Mouse (Mus musculus): ENCODE measurements at regions not wholly inside any gene's neighbourhood (a gene's known extent, or its start where the extent isn't known, plus 50 kb on each side); places are given as distances from the start of the nearest gene placed in this dataset.

DNA sequence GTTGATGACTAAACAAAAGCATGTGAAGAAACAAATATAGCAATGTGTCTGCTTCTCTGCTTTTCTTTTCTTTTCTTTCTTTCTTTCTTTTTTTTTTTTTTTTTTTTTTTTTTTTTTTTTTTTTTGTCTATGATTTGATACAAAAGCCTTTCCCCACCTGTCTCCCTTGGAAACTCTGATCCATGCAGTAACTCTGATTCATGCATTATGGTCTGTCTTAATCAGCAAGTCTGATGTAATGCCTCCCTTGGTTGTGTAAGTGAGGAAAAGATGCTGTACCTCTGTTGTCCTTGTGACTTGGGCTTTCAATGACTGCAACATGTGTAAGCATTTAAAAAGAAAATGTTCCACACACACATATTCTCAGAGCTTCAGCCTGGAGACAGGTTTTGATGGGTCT is 233.5 kb upstream of the Mctp2 start:
- TF ChIP-seq POLR2A (IDR thresholded peaks at IDR 0.05; ENCODE audit: insufficient read length, low read depth) (no peak), USF1 (IDR thresholded peaks at IDR 0.05; ENCODE audit: low read depth) (no peak), TCF12 (IDR thresholded peaks at IDR 0.05; ENCODE audit: insufficient read depth, poor library complexity, severe bottlenecking) (no peak), MAX (IDR thresholded peaks at IDR 0.05; ENCODE audit: low read depth) (no peak), E2F4 (IDR thresholded peaks at IDR 0.05; ENCODE audit: insufficient read depth) (no peak), MYOG (IDR thresholded peaks at IDR 0.05; ENCODE audit: control insufficient read depth in 1 of 3, insufficient read depth in 1 of 3, insufficient read length in 2 of 3, low read depth in 2 of 3) (no peak), CEBPB (IDR thresholded peaks at IDR 0.05; ENCODE audit: insufficient read depth, poor library complexity, severe bottlenecking) (peak; percentile 96), POLR2AphosphoS2 (IDR thresholded peaks at IDR 0.05; ENCODE audit: insufficient read length, low read depth) (no peak), TCF3 (IDR thresholded peaks at IDR 0.05; ENCODE audit: insufficient read length, low read depth) (no peak), MYOD1 (IDR thresholded peaks at IDR 0.05; ENCODE audit: control insufficient read depth in 1 of 3, insufficient read length in 2 of 3, low read depth in 2 of 3) (peak in 2 of 3 experiments; percentile 23), SRF (IDR thresholded peaks at IDR 0.05; ENCODE audit: control insufficient read depth, insufficient read length, low read depth) (no peak), REST (IDR thresholded peaks at IDR 0.05; ENCODE audit: insufficient read depth, insufficient read length) (no peak)
